In the genomic region with DNA sequence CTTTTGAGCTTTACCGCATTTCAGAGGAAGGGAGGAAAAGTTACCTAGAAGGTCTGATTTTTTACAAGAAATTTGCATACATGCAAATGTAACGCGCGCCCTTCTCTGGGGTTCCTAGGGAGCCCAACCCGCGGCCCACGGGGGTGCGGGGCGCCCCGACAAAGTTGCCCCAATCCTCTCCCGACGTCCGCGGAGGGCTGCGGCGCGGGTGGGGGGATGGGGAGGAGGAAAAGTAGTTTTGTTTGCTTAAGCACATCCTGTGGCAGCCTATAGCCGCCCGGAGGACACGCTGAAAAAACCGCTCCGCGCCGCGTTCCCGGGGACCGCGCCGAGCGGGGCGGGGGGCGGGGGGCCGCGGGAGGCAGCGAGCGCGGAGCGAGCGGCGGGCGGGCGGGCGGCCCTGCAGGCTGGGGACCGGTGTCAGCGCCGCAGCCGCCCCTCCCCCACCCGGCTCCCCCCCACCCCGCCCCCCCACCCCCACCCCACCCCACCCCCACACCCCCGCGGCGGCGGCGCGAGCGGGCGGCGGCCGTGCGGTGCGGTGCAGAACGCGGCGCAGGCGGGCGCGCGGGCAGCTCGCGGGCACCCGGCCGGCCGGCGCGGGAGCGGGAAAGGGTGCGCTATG, we compare ENCODE assay signal across 9 mouse cellular contexts. TPM values are rescaled to one million over a fixed set of nuclear protein-coding genes. Genes with fewer than 3 reads are reported as not detected.
DNase-seq lines count a peak whose midpoint lies in the region; ATAC-seq and TF ChIP-seq lines count a peak whose summit lies in the region.
"Had no signal": no experiment of that assay in that cellular context is flagged by ENCODE, and none has a peak within 500 bp of the region (broad histone marks: within the 10 kb centered on the region; RNA-seq: fewer than 3 reads in every experiment).

No protein-coding gene starts in this region.

- peaks cover 4% of the 10 kb centered on the region for H3K4me1 ChIP-seq in erythroblast, embryonic 14.5 days (ENCODE audit: control insufficient read depth)
- no peaks in the 10 kb centered on the region; the same call in none of the 2 replicates for H3K4me1 ChIP-seq in bone marrow, adult 2 months (ENCODE audit: control insufficient read depth, insufficient read depth, low read length)
- H3K4me1 ChIP-seq in forebrain, postnatal 0 days (ENCODE audit: insufficient read depth) = 0 out of 2 replicates have a peak, but pooled peaks cover 10% of the 10 kb centered on the region
- H3K4me1 ChIP-seq in intestine, embryonic 14.5 days (replicated peaks; ENCODE audit: control insufficient read depth, insufficient read depth, low read length) = peaks cover 17% of the 10 kb centered on the region
- H3K4me1 ChIP-seq in liver, postnatal 0 days (ENCODE audit: insufficient read depth) = peaks cover 22% of the 10 kb centered on the region; the same call in 1 of the 2 replicates

- TF ChIP-seq EP300 in liver, postnatal 0 days (IDR thresholded peaks at IDR 0.05; ENCODE audit: low read depth) = no peak

- TF ChIP-seq POLR2A in bone marrow, adult 2 months (IDR thresholded peaks at IDR 0.05; ENCODE audit: borderline replicate concordance, control insufficient read depth, low read depth, low read length) = no peak

- no peaks in the 10 kb centered on the region; the same call in 1 of the 2 replicates for H3K9me3 ChIP-seq in erythroblast, embryonic 14.5 days (ENCODE audit: control insufficient read depth, low read length)
- no peaks in the 10 kb centered on the region for H3K9me3 ChIP-seq in forebrain, postnatal 0 days (ENCODE audit: low read length)
- no peaks in the 10 kb centered on the region for H3K9me3 ChIP-seq in intestine, embryonic 14.5 days (ENCODE audit: control insufficient read depth, low read length)
- no peaks in the 10 kb centered on the region for H3K9me3 ChIP-seq in liver, postnatal 0 days (ENCODE audit: low read length)

- peak overlapping the region; percentile 45; the same call in 1 of the 2 replicates for H3K27ac ChIP-seq in bone marrow, adult 2 months (ENCODE audit: control insufficient read depth, insufficient read depth, low read depth, low read length, poor library complexity)
- peak overlapping the region; percentile 87 for H3K27ac ChIP-seq in forebrain, postnatal 0 days (ENCODE audit: low read depth, low read length)
- peak overlapping the region; percentile 92 for H3K27ac ChIP-seq in intestine, embryonic 14.5 days (ENCODE audit: low read depth)
- peak overlapping the region; percentile 82 for H3K27ac ChIP-seq in liver, postnatal 0 days (ENCODE audit: low read depth)

- DNase-seq in forebrain, postnatal 0 days = no peak
- DNase-seq in intestine, embryonic 14.5 days (ENCODE audit: low spot score) = no peak
- DNase-seq in liver, postnatal 0 days = peak; percentile 71
- DNase-seq in ovary, postnatal 36 days (ENCODE audit: low spot score) = peak; percentile 72
- peak; percentile 47 for DNase-seq in urinary bladder, postnatal 25 days (ENCODE audit: low spot score)

- no peak for TF ChIP-seq CTCF in bone marrow, adult 2 months (IDR thresholded peaks at IDR 0.05; ENCODE audit: control insufficient read depth, insufficient read depth, low read length)
- TF ChIP-seq CTCF in forebrain, postnatal 0 days (IDR thresholded peaks at IDR 0.05; ENCODE audit: low read depth) = no peak
- no peak for TF ChIP-seq CTCF in liver, postnatal 0 days (IDR thresholded peaks at IDR 0.05; ENCODE audit: low read depth)

- H3K36me3 ChIP-seq in erythroblast, embryonic 14.5 days (ENCODE audit: control insufficient read depth) = no peaks in the 10 kb centered on the region
- no peaks in the 10 kb centered on the region for H3K36me3 ChIP-seq in forebrain, postnatal 0 days (ENCODE audit: insufficient read depth)
- no peaks in the 10 kb centered on the region for H3K36me3 ChIP-seq in intestine, embryonic 14.5 days (ENCODE audit: control insufficient read depth, insufficient read depth, low read length)
- H3K36me3 ChIP-seq in liver, postnatal 0 days (replicated peaks; ENCODE audit: insufficient read depth, low read length) = no peaks in the 10 kb centered on the region

- ATAC-seq in erythroblast, adult 5-6 weeks (replicated peaks; ENCODE audit: low FRiP score, poor library complexity, severe bottlenecking) = no peak
- peak; percentile 35 for ATAC-seq in forebrain, postnatal 0 days
- peak; percentile 33 for ATAC-seq in intestine, embryonic 14.5 days (replicated peaks; ENCODE audit: low FRiP score, low TSS enrichment, low read depth)
- ATAC-seq in liver, postnatal 0 days = peak; percentile 51

- WGBS in bone marrow, adult 2 months = under 1% methylated on average over 54 of the region's 77 CpGs
- WGBS in forebrain, postnatal 0 days = 2% methylated on average over 57 of the region's 77 CpGs
- 1% methylated on average over 40 of the region's 77 CpGs for WGBS in intestine, embryonic 14.5 days
- WGBS in liver, postnatal 0 days (ENCODE audit: insufficient replicate concordance) = under 1% methylated on average over 29 of the region's 77 CpGs

- peak overlapping the region; percentile 82 for H3K4me2 ChIP-seq in forebrain, postnatal 0 days (ENCODE audit: low read depth)
- peak overlapping the region; percentile 79 for H3K4me2 ChIP-seq in intestine, embryonic 14.5 days (ENCODE audit: low read length)
- H3K4me2 ChIP-seq in liver, postnatal 0 days (ENCODE audit: low read depth, low read length) = peak overlapping the region; percentile 83

- H3K9ac ChIP-seq in forebrain, postnatal 0 days = peak overlapping the region; percentile 82
- H3K9ac ChIP-seq in intestine, embryonic 14.5 days (ENCODE audit: low read length) = peak overlapping the region; percentile 99
- H3K9ac ChIP-seq in liver, postnatal 0 days (replicated peaks) = peak overlapping the region; percentile 91

- H3K4me3 ChIP-seq in erythroblast, embryonic 14.5 days (replicated peaks) = peak overlapping the region; percentile 67
- H3K4me3 ChIP-seq in bone marrow, adult 2 months (replicated peaks; ENCODE audit: control insufficient read depth, low read depth, low read length) = peak overlapping the region; percentile 81
- peak overlapping the region; percentile 78 for H3K4me3 ChIP-seq in forebrain, postnatal 0 days (ENCODE audit: low read depth, low read length)
- peak overlapping the region; percentile 82 for H3K4me3 ChIP-seq in intestine, embryonic 14.5 days (ENCODE audit: low read depth, low read length)
- H3K4me3 ChIP-seq in liver, postnatal 0 days (ENCODE audit: low read depth, low read length) = peak overlapping the region; percentile 89

- H3K27me3 ChIP-seq in erythroblast, embryonic 14.5 days (ENCODE audit: control insufficient read depth) = peaks cover 77% of the 10 kb centered on the region
- H3K27me3 ChIP-seq in forebrain, postnatal 0 days (ENCODE audit: insufficient read depth, low read length) = no peaks in the 10 kb centered on the region; the same call in 1 of the 2 replicates
- no peaks in the 10 kb centered on the region for H3K27me3 ChIP-seq in intestine, embryonic 14.5 days (replicated peaks; ENCODE audit: control insufficient read depth, insufficient read depth, low read length)
- no peaks in the 10 kb centered on the region for H3K27me3 ChIP-seq in liver, postnatal 0 days (ENCODE audit: insufficient read depth, low read length)
- H3K27me3 ChIP-seq: CH12.LX had no signal

RNA-seq across cellular contexts. Expression of gene E130114P18Rik, which starts 0.7 kb away (rescaled TPM):
- not detected in 2 replicates for polyA plus RNA-seq in erythroblast, embryonic 14.5 days (2012)
- total RNA-seq in erythroblast, adult 5-6 weeks (2015; ENCODE audit: low replicate concordance) = not detected in 2 replicates
- not detected in 2 replicates for total RNA-seq in erythroblast, adult 5-6 weeks (2017; ENCODE audit: low replicate concordance)
- not detected in 2 replicates for polyA plus RNA-seq in bone marrow, adult 2 months (2011; ENCODE audit: insufficient read depth, insufficient read length, low replicate concordance, missing spikeins)
- 12.9 and 15.2 TPM in 2 replicates for total RNA-seq in forebrain, postnatal 0 days (2014; rRNA removed)
- 19.3 and 20.7 TPM in 2 replicates for polyA plus RNA-seq in forebrain, postnatal 0 days (2015; fragmentation: Nextera tagmentation; extraction: Ambion mirVana)
- 5.2 and 8.0 TPM in 2 replicates for polyA plus RNA-seq in intestine, embryonic 14.5 days (2014; fragmentation: Nextera tagmentation; extraction: Ambion mirVana)
- not detected in 2 replicates for polyA plus RNA-seq in liver, postnatal 0 days (2015; fragmentation: Nextera tagmentation; extraction: Ambion mirVana)
- total RNA-seq: CH12.LX had no signal

RNA-seq across cellular contexts. Expression of gene Nfia, which starts 4.7 kb away (rescaled TPM):
- 0.01 and 0.08 TPM in 2 replicates for polyA plus RNA-seq in erythroblast, embryonic 14.5 days (2012)
- total RNA-seq in erythroblast, adult 5-6 weeks (2015; ENCODE audit: low replicate concordance) = 19.6 and 21.3 TPM in 2 replicates
- 4.7 and 12.0 TPM in 2 replicates for total RNA-seq in erythroblast, adult 5-6 weeks (2017; ENCODE audit: low replicate concordance)
- polyA plus RNA-seq in bone marrow, adult 2 months (2011; ENCODE audit: insufficient read depth, insufficient read length, low replicate concordance, missing spikeins) = 5.8 and 6.1 TPM in 2 replicates
- 44.1 and 51.2 TPM in 2 replicates for total RNA-seq in forebrain, postnatal 0 days (2014; rRNA removed)
- 38.2 and 57.5 TPM in 2 replicates for polyA plus RNA-seq in forebrain, postnatal 0 days (2015; fragmentation: Nextera tagmentation; extraction: Ambion mirVana)
- polyA plus RNA-seq in intestine, embryonic 14.5 days (2014; fragmentation: Nextera tagmentation; extraction: Ambion mirVana) = 42.1 and 43.8 TPM in 2 replicates
- 9.9 TPM in 2 replicates for polyA plus RNA-seq in liver, postnatal 0 days (2015; fragmentation: Nextera tagmentation; extraction: Ambion mirVana)
- total RNA-seq: CH12.LX had no signal

Comparison
In these comparisons a context has a peak if more than half of its experiments do, and no peak if none do; other contexts are left out.
1. DNase-seq: peak in liver, postnatal 0 days (single experiment), ovary, postnatal 36 days (single experiment) and urinary bladder, postnatal 25 days (single experiment); none in forebrain, postnatal 0 days (single experiment) and intestine, embryonic 14.5 days (single experiment).
2. Peak in every context shown above with its lines, with median percentiles within 50 percentile points of each other: H3K4me3 ChIP-seq, H3K27ac ChIP-seq, H3K4me2 ChIP-seq and H3K9ac ChIP-seq.